Mouse (Mus musculus): Measurements from ENCODE around the gene Ptprg. TPM values are rescaled to one million over a fixed set of nuclear protein-coding genes. Genes with fewer than 3 reads are reported as not detected.

The Ptprg gene
- total and polyA plus RNA-seq, 2 experiments from 2014 or later = 8.7 to 63.4 TPM

DNA sequence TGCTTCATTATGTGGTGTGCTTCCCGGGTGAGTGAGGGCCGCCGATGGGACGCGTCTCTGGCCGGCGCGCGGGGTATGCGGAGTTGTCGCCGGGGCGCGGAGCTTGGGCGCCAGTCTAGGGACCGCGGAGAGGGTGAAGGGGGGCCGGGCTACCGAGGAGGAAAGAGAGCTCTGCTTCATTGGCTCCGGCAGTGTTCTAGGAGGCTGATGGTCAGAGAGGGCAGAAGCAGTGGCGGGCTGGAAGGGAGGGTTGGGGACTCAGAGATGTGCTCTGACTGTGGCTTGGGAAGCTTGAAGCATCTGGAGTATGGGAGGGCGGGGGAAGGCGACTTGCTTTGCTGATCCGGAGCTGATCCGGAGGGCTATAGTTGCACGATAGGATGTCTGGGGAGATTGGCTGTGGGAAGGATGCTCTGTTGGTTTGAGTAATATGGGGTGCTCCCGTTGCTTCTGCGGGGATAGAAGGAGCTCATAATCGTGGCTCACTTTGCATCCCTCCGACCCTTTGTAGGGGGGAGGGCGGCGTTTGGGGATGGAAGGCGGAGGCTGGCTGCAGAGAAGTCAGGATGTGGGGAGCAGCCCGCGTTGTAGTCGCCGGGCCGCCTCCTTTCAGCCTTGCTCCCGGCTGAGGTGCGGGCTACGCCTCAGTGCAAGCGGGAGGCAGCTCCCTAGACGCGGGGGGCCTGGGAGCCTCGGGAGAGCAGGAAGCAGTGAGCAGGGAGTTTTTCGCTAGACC is 1.1 kb downstream of the Ptprg start:
- Histone ChIP-seq H3K27ac (ENCODE audit: low read depth) (peak overlapping the region; percentile 95), H3K27me3 (ENCODE audit: control insufficient read depth, insufficient read depth, low read length) (peaks cover 4% of the 10 kb centered on the region; the same call in 1 of the 2 replicates), H3K4me1 (ENCODE audit: control insufficient read depth, insufficient read depth) (peaks cover 8% of the 10 kb centered on the region; the same call in 1 of the 2 replicates), H3K9me3 (replicated peaks; ENCODE audit: control insufficient read depth, low read length) (no peaks in the 10 kb centered on the region), H3K9ac (replicated peaks; ENCODE audit: low read depth, low read length) (peak overlapping the region; percentile 66), H3K36me3 (replicated peaks; ENCODE audit: control insufficient read depth, insufficient read depth, low read length) (no peaks in the 10 kb centered on the region), H3K4me2 (ENCODE audit: low read depth, low read length) (peak overlapping the region; percentile 99), H3K4me3 (ENCODE audit: low read depth, low read length) (peak overlapping the region; percentile 88)
- TF ChIP-seq EP300 (IDR thresholded peaks at IDR 0.05; ENCODE audit: low read depth) = no peak
- no peak for TF ChIP-seq CTCF (IDR thresholded peaks at IDR 0.05; ENCODE audit: low read depth)
- peak; percentile 51 for DNase-seq (ENCODE audit: low spot score)
- ATAC-seq (ENCODE audit: insufficient read depth, low read depth) = peak; percentile 32
- under 1% methylated on average over 45 of the region's 46 CpGs for WGBS

GRCm38 (mm10) chr14:11555061-11555501 is 1.7 kb downstream of the Ptprg start:
- peak overlapping the region; percentile 66 for H3K9ac ChIP-seq (replicated peaks; ENCODE audit: low read depth, low read length)
- peaks cover 8% of the 10 kb centered on the region; the same call in 1 of the 2 replicates for H3K4me1 ChIP-seq (ENCODE audit: control insufficient read depth, insufficient read depth)
- ATAC-seq (ENCODE audit: insufficient read depth, low read depth) (no peak), DNase-seq (ENCODE audit: low spot score) (peak; percentile 11)
- peak overlapping the region; percentile 88 for H3K4me3 ChIP-seq (ENCODE audit: low read depth, low read length)
- H3K36me3 ChIP-seq (replicated peaks; ENCODE audit: control insufficient read depth, insufficient read depth, low read length) = no peaks in the 10 kb centered on the region
- H3K9me3 ChIP-seq (replicated peaks; ENCODE audit: control insufficient read depth, low read length) = no peaks in the 10 kb centered on the region
- H3K27ac ChIP-seq (ENCODE audit: low read depth) = peak overlapping the region; percentile 95
- peak overlapping the region; percentile 99 for H3K4me2 ChIP-seq (ENCODE audit: low read depth, low read length)
- TF ChIP-seq CTCF (IDR thresholded peaks at IDR 0.05; ENCODE audit: low read depth) = no peak
- under 1% methylated on average over 17 of the region's 17 CpGs for WGBS
- peaks cover 4% of the 10 kb centered on the region; the same call in 1 of the 2 replicates for H3K27me3 ChIP-seq (ENCODE audit: control insufficient read depth, insufficient read depth, low read length)

DNA sequence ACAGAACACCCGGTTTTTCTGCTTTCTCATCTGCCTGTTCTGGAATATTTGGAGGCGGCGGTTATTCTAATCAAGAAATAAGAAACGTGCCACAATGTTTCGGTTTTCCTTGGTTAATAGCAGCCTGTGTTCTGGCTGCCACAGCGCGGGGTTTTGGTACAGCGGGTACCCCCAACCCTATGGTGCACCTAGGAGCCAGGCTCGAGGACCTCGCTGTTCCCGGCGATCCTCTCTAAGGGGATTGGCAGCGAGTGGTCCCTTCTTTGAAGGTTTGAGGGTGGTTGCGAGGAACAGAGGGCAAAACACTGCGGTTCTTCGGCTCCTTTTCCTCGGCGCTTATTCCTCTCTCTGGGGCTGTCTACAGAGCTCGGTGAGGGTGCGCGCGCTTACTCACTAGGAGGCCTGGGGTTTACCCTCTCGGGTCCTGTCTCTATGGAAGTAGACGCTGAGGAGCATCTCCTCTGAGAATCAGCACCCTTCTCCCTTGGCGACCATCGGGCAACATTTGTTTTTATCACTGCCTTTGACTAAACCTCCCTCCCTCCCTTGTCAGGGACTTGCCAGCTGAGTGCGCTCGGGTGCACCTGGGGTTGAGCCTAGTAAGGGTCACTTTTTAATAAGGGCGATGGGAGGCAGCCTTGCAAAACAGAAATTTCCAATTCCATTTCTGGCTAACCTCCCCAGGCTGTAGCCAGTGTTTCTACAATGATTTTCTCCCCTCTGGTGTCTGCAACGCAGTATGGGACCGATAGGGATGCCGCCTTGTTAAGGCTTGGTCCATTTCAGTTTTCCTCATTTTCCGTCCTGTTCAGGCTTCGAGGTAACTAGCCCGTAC is 2.4 kb downstream of the Ptprg start:
- Histone ChIP-seq H3K4me2 (ENCODE audit: low read depth, low read length) (peak overlapping the region; percentile 99), H3K9me3 (replicated peaks; ENCODE audit: control insufficient read depth, low read length) (no peaks in the 10 kb centered on the region), H3K9ac (replicated peaks; ENCODE audit: low read depth, low read length) (peak overlapping the region; percentile 66), H3K4me1 (ENCODE audit: control insufficient read depth, insufficient read depth) (peaks cover 8% of the 10 kb centered on the region; the same call in 1 of the 2 replicates), H3K27me3 (ENCODE audit: control insufficient read depth, insufficient read depth, low read length) (peaks cover 4% of the 10 kb centered on the region; the same call in 1 of the 2 replicates), H3K36me3 (replicated peaks; ENCODE audit: control insufficient read depth, insufficient read depth, low read length) (no peaks in the 10 kb centered on the region), H3K27ac (ENCODE audit: low read depth) (0 out of 2 replicates have a peak overlapping the region, but pooled peaks have one; percentile 95), H3K4me3 (ENCODE audit: low read depth, low read length) (peak overlapping the region; percentile 88)
- WGBS = 1% methylated on average over 34 of the region's 35 CpGs
- TF ChIP-seq EP300 (IDR thresholded peaks at IDR 0.05; ENCODE audit: low read depth) (no peak), CTCF (IDR thresholded peaks at IDR 0.05; ENCODE audit: low read depth) (no peak)
- DNase-seq (ENCODE audit: low spot score) (peak; percentile 29), ATAC-seq (ENCODE audit: insufficient read depth, low read depth) (no peak)

DNA sequence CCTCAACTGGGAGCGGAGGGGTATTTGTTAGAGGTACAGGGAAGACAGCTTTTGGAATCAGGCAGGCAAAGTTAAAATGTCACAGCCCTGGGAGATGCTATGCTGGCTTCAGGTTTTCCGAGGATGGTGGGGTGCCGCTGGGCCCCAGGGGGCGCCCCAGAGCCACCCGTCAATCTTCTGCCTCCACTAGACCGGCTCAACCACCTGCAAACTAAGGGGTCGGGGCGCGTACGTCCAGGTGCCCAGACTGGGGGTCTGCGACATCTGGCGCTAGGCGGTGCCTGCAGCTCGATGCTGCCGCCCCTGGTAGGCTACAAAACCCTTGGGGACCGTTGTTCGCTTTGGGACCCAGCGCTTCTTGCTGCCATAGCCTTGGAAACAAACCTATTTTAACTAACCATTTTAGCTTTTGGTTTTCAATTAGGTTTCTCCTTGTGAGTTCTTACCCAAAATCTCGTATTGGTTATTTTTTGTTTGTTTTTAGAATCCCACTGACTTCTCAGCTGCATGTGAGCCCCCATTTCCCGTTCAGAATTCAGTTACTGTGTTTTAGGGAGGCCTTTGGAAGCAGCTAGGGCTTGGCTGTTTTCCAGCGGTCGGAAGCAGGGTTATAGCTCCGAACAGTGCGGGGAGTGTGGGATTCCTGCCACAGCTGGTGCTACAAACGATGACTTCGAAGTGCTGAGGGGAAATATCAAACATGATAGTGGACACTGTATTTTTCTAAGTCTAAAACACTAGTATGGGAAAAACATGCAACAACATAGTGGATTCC is 3.2 kb downstream of the Ptprg start:
- TF ChIP-seq CTCF (IDR thresholded peaks at IDR 0.05; ENCODE audit: low read depth) = peak; percentile 37
- TF ChIP-seq EP300 (IDR thresholded peaks at IDR 0.05; ENCODE audit: low read depth) = no peak
- H3K9ac ChIP-seq (replicated peaks; ENCODE audit: low read depth, low read length) = no peak overlapping the region

GRCm38 (mm10) chr14:11558496-11558895 is 5.2 kb downstream of the Ptprg start:
- peaks cover 8% of the 10 kb centered on the region; the same call in 1 of the 2 replicates for H3K4me1 ChIP-seq (ENCODE audit: control insufficient read depth, insufficient read depth)
- H3K9ac ChIP-seq (replicated peaks; ENCODE audit: low read depth, low read length) = no peak overlapping the region
- H3K27me3 ChIP-seq (ENCODE audit: control insufficient read depth, insufficient read depth, low read length) = no peaks in the 10 kb centered on the region
- no peak overlapping the region for H3K27ac ChIP-seq (ENCODE audit: low read depth)
- H3K36me3 ChIP-seq (replicated peaks; ENCODE audit: control insufficient read depth, insufficient read depth, low read length) = no peaks in the 10 kb centered on the region
- H3K9me3 ChIP-seq (replicated peaks; ENCODE audit: control insufficient read depth, low read length) = no peaks in the 10 kb centered on the region
- no peak overlapping the region for H3K4me2 ChIP-seq (ENCODE audit: low read depth, low read length)
- no peak for DNase-seq (ENCODE audit: low spot score)
- ATAC-seq (ENCODE audit: insufficient read depth, low read depth) = no peak
- H3K4me3 ChIP-seq (ENCODE audit: low read depth, low read length) = no peak overlapping the region
- TF ChIP-seq CTCF (IDR thresholded peaks at IDR 0.05; ENCODE audit: low read depth) = no peak
- no peak for TF ChIP-seq EP300 (IDR thresholded peaks at IDR 0.05; ENCODE audit: low read depth)

More for the DNA sequence above, 3.2 kb downstream of the Ptprg start:
- peaks cover 8% of the 10 kb centered on the region; the same call in 1 of the 2 replicates for H3K4me1 ChIP-seq (ENCODE audit: control insufficient read depth, insufficient read depth)
- 2% methylated on average over 26 of the region's 26 CpGs for WGBS
- ATAC-seq (ENCODE audit: insufficient read depth, low read depth) = no peak
- H3K4me2 ChIP-seq (ENCODE audit: low read depth, low read length) = peak overlapping the region; percentile 99
- no peaks in the 10 kb centered on the region for H3K36me3 ChIP-seq (replicated peaks; ENCODE audit: control insufficient read depth, insufficient read depth, low read length)
- H3K9me3 ChIP-seq (replicated peaks; ENCODE audit: control insufficient read depth, low read length) = no peaks in the 10 kb centered on the region
- DNase-seq (ENCODE audit: low spot score) = peak; percentile 25
- no peak overlapping the region for H3K27ac ChIP-seq (ENCODE audit: low read depth)
- H3K4me3 ChIP-seq (ENCODE audit: low read depth, low read length) = peak overlapping the region; percentile 88
- H3K27me3 ChIP-seq (ENCODE audit: control insufficient read depth, insufficient read depth, low read length) = no peaks in the 10 kb centered on the region
